Mouse (Mus musculus) kidney, postnatal 14 days (tissue): ENCODE data around the gene B830017H08Rik.

Experiments used
- DNase-seq: peaks from one replicate; pipeline ENCODE4 v3.0.0; 2022; ENCODE audit warnings: mixed read lengths

Gene B830017H08Rik

GRCm38 (mm10) chr16:17832821-17833220 lies at the start of gene B830017H08Rik:
Gene B830017H08Rik, plus strand, starts transcription at chr16:17833121.
- DNase-seq: no peak

- no peak for DNase-seq
Observed at GRCm38 (mm10) chr16:17785337-17785736, 47.6 kb upstream of the B830017H08Rik start.

DNA sequence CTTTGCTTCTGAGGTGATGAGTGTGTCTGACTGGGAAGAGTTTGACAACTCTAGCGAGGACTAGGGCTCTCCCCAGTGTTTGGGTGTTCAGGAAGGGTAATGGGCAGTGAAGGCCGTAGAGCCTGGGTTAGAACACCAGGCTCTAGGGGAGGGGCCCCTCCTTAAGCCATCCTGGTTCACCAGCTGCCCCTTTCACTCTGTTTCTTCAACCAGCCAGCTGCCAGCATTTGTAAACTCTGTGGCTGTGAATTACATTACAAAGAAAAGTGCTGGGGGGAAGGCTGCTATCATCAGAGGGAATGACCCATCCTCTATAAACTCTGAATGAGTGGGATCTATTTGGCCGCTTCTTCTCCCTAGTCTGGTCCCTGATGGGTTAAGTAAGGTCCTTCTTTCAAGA lies 40.2 kb upstream of the B830017H08Rik start:
- no peak for DNase-seq

- no peak for DNase-seq
Observed at GRCm38 (mm10) chr16:17794047-17794446, 38.9 kb upstream of the B830017H08Rik start.

GRCm38 (mm10) chr16:17795643-17796042 lies 37.3 kb upstream of the B830017H08Rik start:
- DNase-seq: no peak

DNA sequence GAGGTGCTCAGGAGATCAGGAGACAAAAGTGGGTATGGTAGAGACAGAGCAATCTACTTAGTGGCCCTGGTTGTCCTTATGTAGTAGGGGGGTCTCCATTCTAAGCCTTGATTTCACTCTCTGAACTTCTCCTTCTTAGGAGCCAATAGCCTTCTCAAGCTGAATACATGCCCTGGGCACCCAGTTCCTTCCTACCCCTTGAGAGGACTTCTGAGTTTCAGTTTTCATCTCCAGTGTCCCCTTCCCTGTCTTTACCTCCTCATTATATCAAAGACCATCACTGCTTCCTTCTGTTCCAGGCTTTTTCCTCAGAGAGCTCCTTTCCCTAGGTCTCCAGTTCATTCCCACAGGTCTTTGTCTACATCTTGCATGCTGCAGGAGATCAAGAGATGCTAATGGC lies 36.4 kb upstream of the B830017H08Rik start:
- DNase-seq: no peak

DNA sequence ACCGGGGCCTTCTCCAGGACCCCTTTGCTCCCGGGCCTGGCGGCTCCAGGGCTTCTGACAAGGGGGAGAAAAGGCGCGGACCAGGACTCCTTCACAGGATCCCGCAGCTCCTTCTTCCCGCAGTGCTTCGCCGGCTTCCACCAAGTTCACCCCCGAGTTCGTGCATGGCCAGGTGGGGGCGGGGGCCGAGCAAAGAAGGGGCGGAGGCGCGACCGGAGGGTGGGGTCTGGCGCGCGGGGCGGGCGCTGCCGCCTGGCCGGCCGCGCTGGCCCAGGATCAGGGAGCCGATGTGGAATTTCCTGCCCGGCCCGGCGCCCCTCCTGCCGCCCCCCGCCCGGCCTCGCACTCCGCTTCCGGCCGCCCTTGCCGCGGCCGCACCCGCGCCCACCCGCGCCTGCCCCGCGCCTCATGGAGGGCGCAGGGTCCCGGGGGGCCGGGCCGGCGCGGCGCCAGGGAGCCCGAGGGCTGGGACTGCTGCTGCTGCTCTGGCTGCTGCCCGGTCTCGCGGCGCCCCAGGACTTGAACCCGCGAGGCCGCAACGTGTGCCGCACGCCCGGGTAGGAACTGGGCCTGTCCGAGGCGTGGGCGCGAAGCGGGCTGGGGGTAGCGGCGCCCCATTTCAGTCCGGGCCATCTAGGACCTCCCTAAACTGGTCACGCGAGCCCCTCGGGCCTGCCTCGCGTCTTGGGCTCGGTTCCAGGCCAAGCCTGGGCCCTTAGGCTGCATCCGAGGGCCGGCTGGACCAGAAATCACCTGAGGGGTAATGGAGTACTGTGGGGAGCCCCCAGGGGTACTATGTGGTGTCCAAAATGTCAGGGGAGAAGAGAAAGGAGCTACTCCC lies 35.7 kb upstream of the B830017H08Rik start, which contains the start of gene Scarf2:
Gene Scarf2, plus strand, starts transcription at position 312 of the 841 bp plus-strand sequence.
- DNase-seq: peak; percentile 84

- DNase-seq: no peak
Observed at GRCm38 (mm10) chr16:17797812-17798311, 35.1 kb upstream of the B830017H08Rik start.

DNA sequence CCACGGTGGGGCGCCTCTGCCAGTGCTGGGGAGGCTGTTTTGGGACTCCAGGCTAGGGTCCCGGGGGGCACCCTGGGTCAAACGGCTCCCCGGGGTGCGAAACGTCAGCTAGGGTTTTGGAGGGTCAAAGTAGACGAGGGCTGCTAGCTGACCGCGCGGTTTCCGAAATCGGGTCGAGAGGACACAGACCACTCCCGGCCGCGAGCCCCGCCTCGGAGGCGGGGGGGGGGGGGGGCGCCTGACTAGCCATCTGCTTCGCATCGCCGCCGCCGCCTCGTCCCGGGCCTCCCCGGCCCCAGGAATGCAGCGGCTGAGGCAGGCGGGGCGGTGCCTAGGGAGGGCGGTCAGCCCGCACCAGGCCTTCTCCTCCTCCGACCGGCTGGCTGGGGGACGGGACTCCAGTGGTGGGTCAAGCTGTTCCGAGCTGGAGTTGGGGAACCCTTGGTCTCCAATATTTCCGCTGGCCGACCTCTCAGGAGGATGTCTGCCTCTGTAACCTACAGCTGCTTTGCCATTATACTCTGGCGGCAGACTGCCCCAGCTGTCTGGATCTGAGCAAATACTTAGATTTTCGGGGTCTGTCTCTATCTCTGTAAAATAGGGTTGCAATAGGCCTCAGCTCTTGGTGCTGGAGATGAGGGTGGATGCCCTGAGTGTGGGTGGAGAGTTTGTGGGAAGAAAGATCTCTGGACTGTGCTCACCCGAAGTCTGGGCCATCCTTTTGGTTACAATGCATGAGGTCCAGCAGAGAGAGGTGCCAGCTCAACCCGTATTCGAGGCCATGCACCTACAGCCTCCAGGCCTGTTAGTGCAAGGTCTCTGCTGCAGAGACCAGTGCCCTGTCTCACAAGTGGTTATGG lies 34.4 kb upstream of the B830017H08Rik start:
- peak; percentile 86 for DNase-seq

DNA sequence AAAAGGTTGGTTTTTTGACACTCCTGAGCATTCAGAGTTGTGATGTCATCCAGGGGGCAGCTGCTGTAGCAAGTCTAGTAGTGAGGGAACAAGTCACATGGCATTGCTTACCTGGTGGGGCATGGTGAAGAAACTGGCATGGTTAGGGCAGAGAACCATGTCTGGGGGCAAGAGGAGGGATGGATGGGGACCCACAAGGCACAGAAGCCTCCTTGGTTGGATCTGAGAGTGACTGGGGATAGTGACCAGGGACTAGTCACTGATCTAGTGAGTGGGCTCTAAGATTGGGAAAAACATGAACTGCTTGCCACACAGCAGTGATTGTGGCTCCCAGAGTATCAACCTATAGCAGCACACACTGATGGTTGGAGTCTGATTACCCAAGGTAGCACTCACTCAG lies 33.3 kb upstream of the B830017H08Rik start:
- no peak for DNase-seq

- DNase-seq: no peak
Observed at GRCm38 (mm10) chr16:17801777-17802455, 31.0 kb upstream of the B830017H08Rik start.

- DNase-seq: no peak
Observed at GRCm38 (mm10) chr16:17802456-17802838, 30.5 kb upstream of the B830017H08Rik start.

GRCm38 (mm10) chr16:17802839-17803674 lies 29.9 kb upstream of the B830017H08Rik start:
- no peak for DNase-seq

GRCm38 (mm10) chr16:17803675-17804448 lies 29.1 kb upstream of the B830017H08Rik start:
- no peak for DNase-seq

- DNase-seq: no peak
Observed at GRCm38 (mm10) chr16:17804449-17804912, 28.4 kb upstream of the B830017H08Rik start.

DNA sequence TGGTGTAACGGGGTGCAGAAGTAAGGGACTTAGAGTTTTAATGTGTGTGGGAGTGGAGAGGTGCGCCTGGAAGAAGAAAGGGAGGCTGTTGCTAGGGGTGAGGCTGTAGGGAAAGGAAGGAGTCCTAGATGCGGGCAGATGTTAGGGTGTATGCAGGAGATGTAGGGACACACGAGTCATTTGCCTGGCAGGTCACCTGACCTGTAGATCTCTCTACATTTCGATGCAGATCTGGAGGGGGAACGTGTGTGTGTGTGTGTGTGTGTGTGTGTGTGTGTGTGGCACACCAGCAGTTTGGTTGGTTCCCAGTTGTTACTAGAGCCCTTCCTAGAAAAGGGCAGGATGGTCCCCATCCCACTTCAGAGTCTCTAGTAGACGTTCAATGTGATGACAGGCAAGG lies 27.9 kb upstream of the B830017H08Rik start:
- no peak for DNase-seq

DNA sequence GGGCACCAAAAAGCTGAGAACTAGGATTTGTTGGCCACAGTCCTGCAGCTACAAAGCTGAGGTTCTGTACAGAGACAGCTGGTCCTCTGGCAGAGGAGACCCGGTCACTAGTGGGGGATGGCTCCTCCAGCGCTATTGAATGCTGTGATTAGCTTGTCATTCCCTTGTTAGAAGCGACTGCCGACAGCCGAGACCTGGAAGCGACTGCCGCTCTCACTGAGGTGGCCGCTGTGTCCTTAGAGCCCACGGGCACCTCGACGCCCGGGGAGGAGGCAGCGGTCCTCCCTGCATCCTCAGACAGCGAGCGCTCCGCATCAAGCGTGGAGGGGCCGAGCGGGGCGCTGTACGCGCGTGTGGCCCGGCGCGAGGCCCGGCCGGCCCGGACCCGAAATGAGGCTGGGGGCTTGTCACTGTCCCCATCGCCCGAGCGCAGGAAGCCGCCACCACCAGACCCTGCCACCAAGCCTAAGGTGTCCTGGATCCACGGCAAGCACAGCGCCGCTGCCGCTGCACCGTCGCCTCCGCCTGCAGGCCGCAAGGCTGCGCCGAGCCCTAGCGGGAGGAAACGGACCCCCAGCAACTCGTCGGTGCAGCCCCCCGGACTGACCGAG lies 26.2 kb upstream of the B830017H08Rik start:
- DNase-seq: no peak

- peak; percentile 89 for DNase-seq
Observed at GRCm38 (mm10) chr16:17807192-17808009, 25.5 kb upstream of the B830017H08Rik start.

- no peak for DNase-seq
Observed at GRCm38 (mm10) chr16:17809125-17809524, 23.8 kb upstream of the B830017H08Rik start.

- peak; percentile 68 for DNase-seq
Observed at GRCm38 (mm10) chr16:17809711-17810110, 23.2 kb upstream of the B830017H08Rik start.
